Mouse (Mus musculus) neural tube, embryonic 10.5 days (tissue): ENCODE results near the gene Pkmyt1.

Source experiments
- DNase-seq: peaks from one replicate; pipeline ENCODE4 v3.0.0-alpha.2; 2017; ENCODE audit warnings: low spot score; ENCODE audit errors: extremely low spot score

The Pkmyt1 gene

DNA sequence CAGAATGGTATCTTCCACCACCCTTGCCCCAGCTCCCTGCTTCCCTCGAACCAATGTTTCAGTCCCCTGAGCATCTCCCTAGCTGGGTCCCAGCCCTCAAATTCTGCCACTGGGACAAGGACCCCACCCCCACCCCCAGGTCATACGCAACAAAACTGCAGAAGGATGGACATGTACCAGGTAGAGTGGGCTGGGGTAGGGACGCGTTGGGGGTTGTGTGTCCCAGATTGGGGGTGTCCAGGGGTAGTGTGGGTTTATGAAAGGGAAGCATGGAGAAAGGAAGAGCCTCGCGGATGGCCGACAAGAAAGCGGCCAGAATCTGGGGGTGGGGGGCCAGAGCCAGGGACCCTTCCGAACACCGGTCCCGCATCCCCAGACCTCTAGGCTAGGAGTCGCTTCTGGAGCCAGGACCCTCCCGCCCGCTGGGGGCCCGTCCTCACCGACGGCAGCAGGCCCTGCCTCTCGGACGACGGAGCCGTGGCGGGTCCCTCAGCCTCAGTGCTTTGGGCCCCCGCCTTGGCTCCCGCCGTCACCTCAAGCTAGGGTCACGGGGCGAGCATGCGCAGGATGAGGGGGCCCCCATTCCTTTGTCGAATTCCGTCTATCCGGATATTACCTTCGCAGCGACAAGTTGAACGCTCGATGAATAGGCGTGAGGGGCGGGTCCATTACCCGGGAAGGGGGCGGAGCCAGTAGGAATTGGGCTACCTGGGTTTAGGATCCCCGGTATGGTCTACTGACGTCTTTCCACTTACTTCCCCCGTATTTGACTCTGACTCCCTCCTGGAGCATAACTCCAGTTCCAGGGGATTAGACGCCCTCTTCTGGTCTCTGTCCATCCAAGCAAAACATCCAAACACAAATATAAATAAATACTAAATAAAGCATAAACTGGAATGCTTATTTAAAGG is 59.7 kb downstream of the Pkmyt1 start, which contains the start of gene Flywch2:
Gene Flywch2, minus strand, starts transcription at position 521 of the 911 bp plus-strand sequence.
- peak; percentile 73 for DNase-seq
